Mouse (Mus musculus) cerebellum, postnatal 14 days (tissue): ENCODE results near the gene Synj2bp.
A peak's percentile ranks its signal among the peaks of the same experiment; 100 is the strongest.
"Not testable (repeated sequence)": the region's sequence is repeated elsewhere in the genome, so short reads cannot be mapped to it uniquely, and the experiment has no call there.

Source experiments
- DNase-seq, 2 experiments: peaks; one replicate each; pipeline ENCODE4 v3.0.0; 2021; ENCODE audit warnings: mixed read lengths in 2 of 2

Gene Synj2bp

DNA sequence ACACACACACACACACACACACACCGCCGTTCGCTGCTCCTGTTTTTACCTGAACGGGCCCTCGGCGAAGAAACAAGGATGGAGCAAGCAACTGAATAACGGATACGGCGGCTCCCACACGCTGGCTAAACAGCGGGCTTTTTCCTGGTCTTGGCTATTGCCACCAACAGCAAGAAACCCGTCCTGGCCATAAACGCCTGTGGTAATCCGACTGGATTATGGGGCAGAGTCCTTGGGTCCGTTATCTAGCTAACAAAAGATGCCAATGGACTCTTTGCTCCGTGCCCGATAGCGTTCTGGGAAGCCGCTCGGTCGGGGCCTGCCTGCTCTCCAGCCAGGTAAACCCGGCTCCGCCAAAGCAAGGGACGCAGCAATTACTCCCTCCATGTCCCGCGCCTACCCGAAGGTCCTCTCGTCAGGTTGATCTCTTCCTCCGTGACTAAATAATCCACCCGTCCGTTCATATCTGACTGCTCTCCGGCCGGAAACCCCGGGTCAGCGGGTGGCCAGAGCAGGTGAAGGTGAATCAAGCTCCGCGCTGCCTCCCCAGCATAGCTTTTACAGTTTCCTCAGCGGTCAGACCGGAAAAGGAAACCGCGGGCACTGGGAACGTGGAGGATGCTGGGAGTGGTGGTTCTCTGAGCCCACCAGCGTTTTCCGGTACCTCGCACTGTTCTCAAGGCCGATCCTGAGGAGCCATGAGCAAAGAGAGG lies at the start of gene Synj2bp, which contains the start of gene Gm20498:
Gene Synj2bp, minus strand, starts transcription at position 596 of the 713 bp plus-strand sequence.
Gene Gm20498, minus strand, starts transcription at position 590 of the 713 bp plus-strand sequence.
- DNase-seq, result peak; percentile 91 to 92

DNA sequence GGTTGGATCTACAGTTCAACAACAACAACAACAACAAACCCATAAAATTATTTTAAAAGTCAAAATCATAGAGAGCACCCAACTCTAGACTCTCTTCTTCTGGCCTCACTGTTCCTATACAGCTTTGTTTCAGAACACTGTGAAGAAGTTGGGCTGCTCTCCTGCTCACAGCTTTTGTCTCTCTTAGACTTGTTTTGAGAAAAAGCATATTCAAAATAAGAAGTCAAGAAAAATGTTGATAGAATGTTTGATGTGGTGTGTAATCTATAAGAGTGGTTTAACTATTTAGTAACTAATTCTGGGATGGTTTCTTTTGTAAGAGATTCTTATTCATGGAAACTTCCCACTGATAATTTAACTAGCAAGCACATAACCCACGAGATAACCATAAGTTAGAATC lies 35.7 kb upstream of the Synj2bp start, which contains the start of gene Adam21:
Gene Adam21, minus strand, starts transcription at position 101 of the 400 bp plus-strand sequence.
- no peak for DNase-seq

DNA sequence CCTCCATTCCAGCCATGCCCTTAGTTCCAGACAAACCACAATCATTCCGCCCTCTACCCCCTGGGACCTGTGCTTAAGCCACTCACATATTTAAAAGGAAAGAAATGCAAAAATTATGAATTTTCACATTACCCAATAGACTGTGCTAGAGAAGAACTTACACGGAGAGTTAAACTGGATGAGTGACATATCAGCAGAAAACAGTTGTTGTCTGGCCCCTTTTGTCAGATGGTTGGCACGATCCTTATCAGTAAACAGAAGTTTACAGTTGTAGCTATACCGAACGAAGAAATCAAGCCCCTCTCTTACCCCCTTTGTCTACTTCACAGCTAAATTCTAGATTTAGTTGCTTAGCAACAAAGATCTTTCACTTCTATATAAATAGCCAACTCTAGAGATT lies 35.2 kb upstream of the Synj2bp start:
- DNase-seq, result no peak

DNA sequence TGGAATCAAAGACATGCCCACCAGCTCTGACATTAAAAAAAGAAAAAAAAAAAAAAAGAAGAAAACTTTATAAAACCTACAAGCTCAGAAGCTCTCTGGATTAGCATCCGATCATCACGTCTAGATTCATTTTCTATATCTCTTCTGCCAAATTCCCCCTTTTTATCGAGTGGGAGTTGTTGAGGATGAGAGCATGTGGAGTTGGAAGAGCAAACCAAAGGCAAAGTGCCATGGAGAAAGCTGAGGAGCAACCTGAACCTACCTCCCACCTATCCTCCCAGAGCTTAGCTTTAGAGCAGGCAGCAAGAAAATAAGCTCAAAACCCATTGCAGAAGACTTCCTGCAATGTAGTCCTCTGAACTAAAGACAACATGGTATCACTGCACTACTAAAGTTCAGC lies 31.5 kb upstream of the Synj2bp start:
- DNase-seq, result no peak

DNA sequence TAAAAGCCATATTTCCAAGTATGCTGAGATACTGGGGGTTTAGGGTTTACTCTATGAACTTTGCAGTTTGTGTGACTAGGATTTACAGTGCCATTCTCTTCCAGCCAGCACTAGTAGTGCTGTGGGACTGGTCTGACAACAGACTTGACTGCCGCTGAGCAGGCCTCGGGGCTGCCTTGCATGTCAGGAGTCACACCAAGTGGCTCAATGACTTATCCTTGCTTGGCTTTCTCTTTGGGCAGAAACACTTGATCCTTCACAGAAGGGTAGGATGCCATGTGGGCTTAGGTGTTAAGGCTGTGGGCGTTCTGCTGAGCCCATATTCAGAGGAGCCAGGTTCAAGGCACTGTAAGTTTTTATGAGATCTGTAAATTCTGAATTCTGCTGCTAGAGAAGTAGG lies 16.6 kb upstream of the Synj2bp start:
- DNase-seq, result no peak

DNA sequence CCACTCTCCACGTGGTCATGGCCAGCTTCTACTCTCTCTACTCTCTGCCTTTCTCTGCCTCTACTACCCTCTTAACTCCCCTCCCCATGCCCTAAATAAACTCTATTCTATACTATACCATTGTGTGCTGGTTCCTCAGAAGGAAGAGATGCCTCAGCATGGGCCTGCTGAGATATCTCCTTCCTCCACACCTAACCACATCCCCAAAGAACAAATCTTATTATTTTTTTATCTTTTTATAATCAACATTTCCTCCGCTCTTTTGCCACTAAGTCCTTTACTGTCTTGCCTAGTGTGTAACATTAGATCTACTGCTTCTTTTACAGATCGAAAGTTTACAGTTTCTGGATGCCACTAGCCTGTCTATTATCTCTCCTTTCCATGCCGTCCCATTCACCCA lies 14.5 kb upstream of the Synj2bp start:
- no peak for DNase-seq

DNA sequence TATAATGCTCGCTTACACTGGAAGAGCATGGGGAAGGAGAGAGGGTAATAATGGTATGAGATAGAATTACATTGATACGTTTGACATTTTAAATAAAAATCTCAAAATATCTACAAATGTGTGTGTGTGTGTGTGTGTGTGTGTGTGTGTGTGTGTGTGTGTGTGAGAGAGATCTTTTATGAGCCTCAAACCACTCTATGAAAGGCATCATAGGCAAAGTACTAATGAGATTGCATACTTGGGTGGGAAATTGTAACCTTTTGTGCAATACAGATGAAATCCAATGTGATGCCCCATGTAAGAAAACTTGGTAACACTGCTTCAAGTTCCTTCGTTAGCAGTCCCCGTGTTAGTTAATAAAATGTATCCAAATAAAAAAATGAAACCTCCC lies 313 bp upstream of the Synj2bp start:
- no peak for DNase-seq

DNA sequence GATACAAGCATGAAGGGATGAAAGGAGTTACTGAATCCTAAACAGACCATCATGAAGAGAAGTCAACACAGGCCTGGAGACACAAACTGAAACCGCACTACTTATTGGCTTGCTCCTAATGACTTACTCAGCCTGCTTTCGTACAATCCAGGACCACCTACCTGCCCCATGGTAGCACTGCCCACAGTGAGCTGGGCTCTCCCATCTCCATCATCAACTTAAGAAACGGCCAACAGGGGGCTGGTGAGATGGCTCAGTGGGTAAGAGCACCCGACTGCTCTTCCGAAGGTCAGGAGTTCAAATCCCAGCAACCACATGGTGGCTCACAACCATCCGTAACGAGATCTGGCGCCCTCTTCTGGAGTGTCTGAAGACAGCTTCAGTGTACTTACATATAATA lies 2.1 kb downstream of the Synj2bp start:
- DNase-seq, result not testable (repeated sequence)

DNA sequence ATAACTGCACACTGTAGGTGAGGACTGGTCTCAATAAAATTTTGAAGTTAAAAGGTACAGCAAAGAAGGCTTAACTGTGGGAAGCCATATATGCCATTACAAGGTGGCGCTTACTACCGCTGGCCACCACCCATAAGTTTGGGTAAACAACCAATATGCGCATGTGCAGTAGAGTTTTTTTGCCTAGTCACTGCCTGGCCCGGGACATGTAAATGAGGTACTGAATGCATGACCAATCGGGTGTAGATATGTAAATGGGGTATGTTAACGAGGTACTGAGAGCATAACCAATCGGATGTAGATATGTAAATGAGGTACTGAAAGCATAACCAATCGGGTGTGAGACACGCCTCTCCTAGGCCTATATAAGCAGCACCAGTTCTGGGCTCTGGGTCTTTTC lies 35.8 kb downstream of the Synj2bp start:
- not testable (repeated sequence) for DNase-seq

DNA sequence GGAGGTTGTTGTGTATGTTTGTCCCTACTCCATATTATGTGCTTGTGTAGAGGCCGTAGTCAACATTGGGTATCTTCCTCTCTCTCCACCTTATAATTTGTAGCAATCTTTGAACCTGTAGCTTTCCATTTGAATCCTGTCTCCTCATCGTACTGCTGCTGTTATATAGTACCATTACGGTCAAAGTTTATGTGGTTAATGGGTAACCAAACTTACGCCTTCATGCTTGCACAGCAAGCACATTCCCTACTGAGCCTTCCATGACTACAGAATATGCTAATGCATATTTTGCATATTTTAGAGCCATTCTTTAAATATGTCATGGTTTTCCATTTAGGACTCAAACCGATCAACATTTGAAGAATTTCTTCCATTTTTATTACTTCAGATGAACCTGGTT lies 42.2 kb downstream of the Synj2bp start:
- DNase-seq, result no peak

DNA sequence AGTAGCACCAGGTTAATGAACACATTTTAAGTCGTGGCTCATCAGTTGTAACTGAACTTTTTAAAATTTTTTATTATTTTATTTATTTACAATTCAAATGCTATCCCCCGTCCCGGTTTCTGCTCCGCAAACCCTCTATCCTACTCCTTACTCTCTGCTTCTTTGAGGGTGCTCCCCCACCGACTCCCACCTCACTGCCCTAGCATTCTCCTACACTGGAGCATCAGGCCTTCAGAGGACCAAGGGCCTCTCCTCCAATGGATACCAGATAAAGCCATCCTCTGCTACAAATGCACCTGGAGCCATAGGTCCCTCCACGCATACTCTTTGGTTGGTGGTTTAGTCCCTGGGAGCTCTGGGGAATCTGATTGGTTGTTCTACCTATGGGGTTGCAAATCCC lies 47.4 kb downstream of the Synj2bp start:
- DNase-seq, result peak in 1 of 2 experiments; percentile 21

DNA sequence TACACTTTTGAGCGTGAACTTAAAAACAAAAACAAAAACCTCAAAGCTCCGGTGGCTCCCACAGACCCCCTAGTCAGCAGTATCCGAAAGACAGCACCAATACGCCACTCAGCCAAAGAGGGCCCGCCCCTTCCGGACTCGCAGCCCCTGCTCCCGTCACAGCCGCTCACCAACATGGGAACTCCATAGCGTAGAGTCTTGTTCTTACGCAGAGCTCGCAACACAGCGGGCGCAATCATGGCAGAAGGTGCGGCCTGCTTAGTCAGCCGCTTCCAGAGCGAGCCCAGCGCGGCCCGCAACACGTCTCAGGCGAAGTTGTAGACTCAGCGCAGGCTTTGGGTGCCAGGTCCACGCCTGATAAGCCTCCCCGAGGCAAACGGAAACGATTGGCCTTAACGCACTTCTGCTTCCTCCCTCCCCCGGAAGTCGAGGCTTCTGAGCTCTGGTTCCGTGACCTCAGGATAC lies 48.0 kb downstream of the Synj2bp start, which contains the start of gene Cox16:
Gene Cox16, minus strand, starts transcription at position 401 of the 465 bp plus-strand sequence.
- peak; percentile 87 to 91 for DNase-seq

DNA sequence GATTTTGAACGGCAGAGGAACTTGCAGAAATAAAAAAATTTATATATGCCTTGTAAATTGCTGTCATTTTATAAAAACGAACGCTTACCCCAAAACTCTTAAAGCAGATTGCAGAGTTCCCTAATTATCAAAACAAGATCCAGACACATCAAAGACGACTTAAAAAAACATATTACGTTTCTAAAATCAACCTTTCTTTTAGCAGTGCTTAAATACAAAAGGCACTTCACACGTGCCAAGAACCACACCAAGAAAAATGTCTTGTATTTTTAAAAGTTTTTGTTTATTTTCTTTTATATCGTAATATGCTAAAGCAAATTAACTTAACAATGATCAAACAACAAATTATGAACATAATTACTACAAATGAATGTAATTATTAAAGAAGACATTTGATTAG lies 48.5 kb downstream of the Synj2bp start:
- DNase-seq, result no peak

DNA sequence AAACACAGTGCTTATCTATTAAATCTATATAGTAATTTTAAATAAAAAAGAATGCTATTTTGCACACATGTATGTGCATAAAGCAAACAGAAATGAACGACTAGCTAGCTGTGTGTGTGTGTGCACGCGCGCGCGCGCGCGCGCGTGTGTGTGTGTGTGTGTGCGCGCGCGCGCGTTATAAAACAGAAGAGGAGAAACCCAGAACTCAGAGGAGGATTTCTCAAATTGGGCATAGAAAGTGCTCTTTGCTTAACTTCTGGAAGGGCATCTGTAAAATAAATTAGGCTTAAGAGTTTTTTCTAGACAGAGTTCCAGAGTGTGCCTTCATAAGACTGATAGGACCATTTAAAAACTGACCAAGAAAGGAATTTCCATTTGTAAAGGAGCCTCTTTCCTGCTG lies 49.1 kb downstream of the Synj2bp start:
- peak; percentile 45 to 48 for DNase-seq

DNA sequence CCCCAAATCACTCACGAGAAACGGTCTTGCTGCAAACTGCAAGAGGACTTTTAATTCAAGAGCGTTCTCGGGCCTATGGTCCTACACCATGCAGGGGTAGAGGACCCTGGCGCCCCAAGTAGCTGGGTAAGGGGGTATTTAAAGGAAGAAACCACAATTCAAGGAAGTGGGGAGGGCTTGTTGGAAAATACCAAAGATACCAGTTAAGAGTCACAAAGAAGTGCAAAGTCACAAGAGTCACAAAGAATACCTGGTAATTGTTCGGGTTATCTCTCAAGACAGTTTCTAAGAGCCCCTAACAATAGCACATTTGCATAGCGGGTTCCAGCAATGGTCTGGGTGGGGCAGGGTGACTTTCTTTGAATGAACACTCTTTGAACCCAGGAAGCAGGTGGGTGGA lies 73.7 kb downstream of the Synj2bp start:
- DNase-seq, result not testable (repeated sequence)
